Mouse (Mus musculus) kidney, adult 8-10 months (tissue): ENCODE results near the gene AW011738.

Source experiments
- DNase-seq, 2 experiments: peaks; one replicate each; pipeline ENCODE4 v3.0.0; 2022

Gene AW011738

GRCm38 (mm10) chr4:156203001-156203412 lies at the start of gene AW011738:
Gene AW011738 (plus strand): TSS chr4:156203304.
- DNase-seq: peak; percentile 58 to 59

GRCm38 (mm10) chr4:156154771-156155170 lies 48.3 kb upstream of the AW011738 start:
- DNase-seq: no peak

GRCm38 (mm10) chr4:156166477-156166876 lies 36.6 kb upstream of the AW011738 start:
- DNase-seq: no peak

GRCm38 (mm10) chr4:156168611-156169010 lies 34.5 kb upstream of the AW011738 start:
- no peak for DNase-seq

GRCm38 (mm10) chr4:156169129-156169528 lies 34.0 kb upstream of the AW011738 start:
- no peak for DNase-seq

GRCm38 (mm10) chr4:156171828-156172227 lies 31.3 kb upstream of the AW011738 start:
- no peak for DNase-seq

- DNase-seq: no peak
Observed at GRCm38 (mm10) chr4:156177630-156178029, 25.5 kb upstream of the AW011738 start.

- DNase-seq: no peak
Observed at GRCm38 (mm10) chr4:156183747-156184146, 19.4 kb upstream of the AW011738 start.

GRCm38 (mm10) chr4:156184291-156184954 lies 18.7 kb upstream of the AW011738 start:
- DNase-seq: no peak

GRCm38 (mm10) chr4:156185456-156185949 lies 17.6 kb upstream of the AW011738 start:
- DNase-seq: no peak

- DNase-seq: no peak
Observed at GRCm38 (mm10) chr4:156185950-156186850, 16.9 kb upstream of the AW011738 start.

- DNase-seq: no peak
Observed at GRCm38 (mm10) chr4:156188162-156188810, 14.8 kb upstream of the AW011738 start.

GRCm38 (mm10) chr4:156188811-156189323 lies 14.2 kb upstream of the AW011738 start:
- DNase-seq: peak; percentile 52 to 72

- DNase-seq: peak; percentile 82 to 87
Observed at GRCm38 (mm10) chr4:156192421-156193199, 10.5 kb upstream of the AW011738 start.

- DNase-seq: peak; percentile 45 to 67
Observed at GRCm38 (mm10) chr4:156193200-156193590, 9.9 kb upstream of the AW011738 start.

GRCm38 (mm10) chr4:156193906-156194305 lies 9.2 kb upstream of the AW011738 start:
- no peak for DNase-seq

GRCm38 (mm10) chr4:156194346-156194745 lies 8.8 kb upstream of the AW011738 start:
- no peak for DNase-seq

- peak; percentile 48 to 68 for DNase-seq
Observed at GRCm38 (mm10) chr4:156195927-156196870, 6.9 kb upstream of the AW011738 start.

- peak; percentile 50 to 56 for DNase-seq
Observed at GRCm38 (mm10) chr4:156197131-156197828, 5.8 kb upstream of the AW011738 start, which contains the start of gene Agrn. Gene Agrn (minus strand): TSS chr4:156197488.

- peak; percentile 88 to 89 for DNase-seq
Observed at GRCm38 (mm10) chr4:156197829-156198205, 5.3 kb upstream of the AW011738 start.
